In the genomic region with DNA sequence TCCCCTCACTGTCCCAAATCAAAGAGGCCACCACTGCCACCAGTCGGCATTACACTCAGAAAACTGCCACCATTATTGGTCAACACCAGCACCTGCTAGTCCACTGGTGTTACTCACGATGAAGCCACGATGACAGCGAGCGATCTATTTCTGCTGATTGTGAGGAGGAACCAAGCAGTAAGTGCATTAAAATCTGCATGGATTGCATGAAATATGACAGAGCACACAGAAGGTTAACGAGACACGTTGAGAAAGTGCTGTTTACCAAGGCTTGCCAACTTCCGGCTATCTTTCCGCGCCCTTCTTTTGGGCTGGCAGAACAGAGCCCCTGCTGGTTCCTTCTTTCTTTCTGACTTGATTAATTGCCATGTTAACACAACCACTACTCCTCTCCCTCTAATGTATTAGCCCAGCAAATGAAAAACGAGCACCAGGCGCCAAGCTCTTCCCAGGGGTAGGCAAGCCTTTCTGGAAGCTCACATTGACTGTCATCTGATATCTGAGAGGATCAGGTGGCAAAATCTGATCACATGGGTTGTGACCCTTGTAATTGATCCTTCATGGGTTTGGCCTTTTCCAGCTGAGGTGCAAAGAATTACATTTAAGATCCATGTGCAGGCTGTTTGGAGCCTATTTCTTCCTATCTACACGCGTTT, we compare ENCODE assay signal across 16 mouse cellular contexts.
A peak's percentile ranks its signal among the peaks of the same experiment; 100 is the strongest.
DNase-seq lines count a peak whose midpoint lies in the region; ATAC-seq and TF ChIP-seq lines count a peak whose summit lies in the region.
"Had no signal": no experiment of that assay in that cellular context is flagged by ENCODE, and none has a peak within 500 bp of the region (broad histone marks: within the 10 kb centered on the region; RNA-seq: fewer than 3 reads in every experiment).

No protein-coding gene starts in this region.

- 41% methylated on average over 14 of the region's 14 CpGs for WGBS in kidney, postnatal 0 days
- WGBS in hindbrain, embryonic 16.5 days: 39% methylated on average over 14 of the region's 14 CpGs
- 44% methylated on average over 14 of the region's 14 CpGs for WGBS in neural tube, embryonic 12.5 days

- no peak overlapping the region for H3K4me3 ChIP-seq in kidney, postnatal 0 days (replicated peaks; ENCODE audit: low read depth, low read length)
- H3K4me3 ChIP-seq in hindbrain, embryonic 16.5 days (ENCODE audit: low read length): no peak overlapping the region
- no peak overlapping the region for H3K4me3 ChIP-seq in neural tube, embryonic 12.5 days
- H3K4me3 ChIP-seq: liver, embryonic 12.5 days; myocyte had no signal

- H3K27me3 ChIP-seq in kidney, postnatal 0 days (ENCODE audit: insufficient read depth, low read length): no peaks in the 10 kb centered on the region
- H3K27me3 ChIP-seq in hindbrain, embryonic 16.5 days (replicated peaks; ENCODE audit: control insufficient read depth, insufficient read depth, low read length): no peaks in the 10 kb centered on the region
- no peaks in the 10 kb centered on the region for H3K27me3 ChIP-seq in neural tube, embryonic 12.5 days (replicated peaks)
- H3K27me3 ChIP-seq: liver, embryonic 12.5 days had no signal

- peak; percentile 65 for DNase-seq in kidney, postnatal 0 days (ENCODE audit: low spot score)
- DNase-seq in kidney, adult 9 months: no peak
- DNase-seq in embryo, embryonic 9.5 days (ENCODE audit: extremely low spot score): peak; percentile 16
- no peak for DNase-seq in heart, postnatal 10 days
- no peak for DNase-seq in left cerebral cortex, adult 11 months (ENCODE audit: low spot score)
- DNase-seq in cerebellum, adult 8-10 months: no peak
- DNase-seq: cerebellum, postnatal 14 days; lung, postnatal 14 days; retina, postnatal 1 day; spleen, adult 18-20 months had no signal

- no peaks in the 10 kb centered on the region for H3K36me3 ChIP-seq in kidney, postnatal 0 days (ENCODE audit: insufficient read depth, low read length)
- no peaks in the 10 kb centered on the region for H3K36me3 ChIP-seq in hindbrain, embryonic 16.5 days (ENCODE audit: control insufficient read depth, insufficient read depth, low read length)
- H3K36me3 ChIP-seq in neural tube, embryonic 12.5 days: peaks cover 1% of the 10 kb centered on the region; the same call in 1 of the 2 replicates
- H3K36me3 ChIP-seq: liver, embryonic 12.5 days had no signal

- TF ChIP-seq CTCF in kidney, postnatal 0 days (IDR thresholded peaks at IDR 0.05; ENCODE audit: low read depth): no peak

- no peak overlapping the region for H3K9ac ChIP-seq in kidney, postnatal 0 days (ENCODE audit: low read depth, low read length)
- no peak overlapping the region for H3K9ac ChIP-seq in hindbrain, embryonic 16.5 days (ENCODE audit: low read depth, low read length)
- no peak overlapping the region for H3K9ac ChIP-seq in neural tube, embryonic 12.5 days
- H3K9ac ChIP-seq: liver, embryonic 12.5 days had no signal

- H3K4me2 ChIP-seq in kidney, postnatal 0 days (ENCODE audit: low read length): peak overlapping the region; percentile 14; the same call in 1 of the 2 replicates
- H3K4me2 ChIP-seq in hindbrain, embryonic 16.5 days (ENCODE audit: low read length): no peak overlapping the region
- no peak overlapping the region; the same call in 1 of the 2 replicates for H3K4me2 ChIP-seq in neural tube, embryonic 12.5 days (replicated peaks)
- H3K4me2 ChIP-seq: heart, embryonic 11.5 days; liver, embryonic 12.5 days had no signal

- no peak overlapping the region for H3K27ac ChIP-seq in kidney, postnatal 0 days
- peak overlapping the region; percentile 51 for H3K27ac ChIP-seq in hindbrain, embryonic 16.5 days (ENCODE audit: low read depth, low read length)
- peak overlapping the region; percentile 23; the same call in 1 of the 2 replicates for H3K27ac ChIP-seq in neural tube, embryonic 12.5 days
- H3K27ac ChIP-seq: liver, embryonic 12.5 days; stomach, postnatal 0 days had no signal

- ATAC-seq in kidney, postnatal 0 days (replicated peaks; ENCODE audit: low FRiP score, low read depth): no peak
- peak; percentile 42; the same call in 1 of the 2 replicates for ATAC-seq in hindbrain, embryonic 16.5 days
- peak; percentile 41; the same call in 1 of the 2 replicates for ATAC-seq in neural tube, embryonic 12.5 days (ENCODE audit: low FRiP score, low read depth)
- ATAC-seq: liver, embryonic 12.5 days had no signal

- no peaks in the 10 kb centered on the region for H3K9me3 ChIP-seq in kidney, postnatal 0 days (replicated peaks; ENCODE audit: low read length)
- H3K9me3 ChIP-seq in hindbrain, embryonic 16.5 days (ENCODE audit: control insufficient read depth, low read length): peaks cover 9% of the 10 kb centered on the region
- H3K9me3 ChIP-seq in neural tube, embryonic 12.5 days: peaks cover 10% of the 10 kb centered on the region; the same call in 1 of the 2 replicates

- no peaks in the 10 kb centered on the region for H3K4me1 ChIP-seq in kidney, postnatal 0 days (replicated peaks; ENCODE audit: insufficient read depth, low read length)
- H3K4me1 ChIP-seq in hindbrain, embryonic 16.5 days (ENCODE audit: control insufficient read depth, insufficient read depth, low read depth, low read length): peaks cover 9% of the 10 kb centered on the region
- peaks cover 18% of the 10 kb centered on the region for H3K4me1 ChIP-seq in neural tube, embryonic 12.5 days
- H3K4me1 ChIP-seq: liver, embryonic 12.5 days had no signal

- intact Hi-C loops in heart, postnatal 10 days (cut with DNase I): no loop called here

Comparison
In these comparisons a context has a peak if more than half of its experiments do, and no peak if none do; other contexts are left out.
1. DNase-seq: peak in kidney, postnatal 0 days (single experiment) and embryo, embryonic 9.5 days (single experiment); none in kidney, adult 9 months (single experiment), heart, postnatal 10 days (0 of 2), left cerebral cortex, adult 11 months (single experiment) and cerebellum, adult 8-10 months (single experiment).